Mouse (Mus musculus) erythroblast, embryonic 14.5 days (primary cell): ENCODE measurements around the gene Mfsd10. TPM values are rescaled to one million over a fixed set of nuclear protein-coding genes. Genes with fewer than 3 reads are reported as not detected.

ENCODE experiments used
- H3K27me3 ChIP-seq: 2 replicates; pipeline ENCODE4 v1.6.1; 2012; ENCODE audit warnings: inconsistent platforms; ENCODE audit not compliant: control insufficient read depth
- H3K36me3 ChIP-seq: 2 replicates; pipeline ENCODE4 v1.6.1; 2012; ENCODE audit warnings: mild to moderate bottlenecking, inconsistent platforms; ENCODE audit not compliant: control insufficient read depth
- H3K4me1 ChIP-seq: 2 replicates; pipeline ENCODE4 v1.6.1; 2012; ENCODE audit warnings: inconsistent platforms; ENCODE audit not compliant: control insufficient read depth
- H3K4me3 ChIP-seq: replicated peaks from 2 replicates; pipeline ENCODE3; 2012; ENCODE audit warnings: moderate library complexity, mild to moderate bottlenecking, inconsistent platforms
- H3K9me3 ChIP-seq: 2 replicates; pipeline ENCODE4 v1.6.1; 2012; ENCODE audit warnings: low read length, inconsistent platforms, mixed read lengths; ENCODE audit not compliant: control insufficient read depth
- GATA1 ChIP-seq: IDR thresholded peaks from 2 replicates; pipeline ENCODE4 v1.6.1; 2012; ENCODE audit warnings: low read length, inconsistent platforms, mixed read lengths
- TAL1 ChIP-seq: IDR thresholded peaks from 3 replicates; pipeline ENCODE4 v1.6.1; 2012; ENCODE audit warnings: low read length, inconsistent platforms, mixed read lengths
- polyA plus RNA-seq: library from polyadenylated mRNA; stranded (reverse); fragments of >175 nt; gene quantifications from 2 replicates; pipeline ENCODE4 v1.2.3, GENCODE M21; 2012

Mfsd10 gene
- polyA plus RNA-seq: 27.4 and 27.6 TPM in 2 replicates

DNA sequence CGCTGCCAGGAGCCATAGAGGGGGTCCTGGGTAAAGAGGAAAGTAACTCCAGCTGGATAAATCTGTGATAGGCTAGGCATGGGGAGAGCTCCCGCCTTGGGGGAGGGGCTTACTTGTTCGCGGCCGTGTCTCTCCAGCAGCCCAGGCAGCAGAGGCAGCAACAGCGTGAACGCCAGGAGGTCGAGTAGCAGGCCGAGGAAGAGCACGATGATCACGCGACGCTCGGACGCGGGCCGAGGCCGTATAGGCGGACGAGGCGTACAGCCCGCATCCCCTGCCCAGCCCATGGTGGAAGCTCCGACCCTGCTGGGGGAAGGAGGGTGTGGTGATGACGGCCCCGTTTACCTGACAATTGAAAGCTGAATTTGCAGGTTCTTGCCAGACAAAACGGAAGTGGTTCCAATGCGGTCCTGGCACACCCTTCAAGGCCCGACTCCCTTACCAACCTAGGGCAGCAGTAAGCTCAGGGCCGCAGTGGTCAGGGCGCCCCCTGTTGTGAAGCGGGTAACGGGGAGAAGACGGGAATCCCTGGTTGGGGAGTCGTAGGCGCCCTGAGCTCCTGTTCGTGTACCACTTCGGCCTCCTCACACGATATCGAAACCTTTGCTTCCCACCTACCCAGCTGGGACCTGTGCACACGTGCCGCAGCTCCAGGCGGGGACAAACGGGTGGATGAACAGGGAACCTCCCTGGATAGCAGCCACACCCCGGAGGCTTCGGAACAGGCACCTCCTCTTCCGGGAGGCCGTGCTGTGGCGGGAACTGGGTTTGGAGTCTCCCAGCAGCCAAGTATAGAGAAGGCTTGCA lies at the start of gene Mfsd10:
Gene Mfsd10, minus strand, starts transcription at position 732 of the 807 bp plus-strand sequence.
- H3K9me3 ChIP-seq: no peaks in the 10 kb centered on the region
- peaks cover 88% of the 10 kb centered on the region for H3K36me3 ChIP-seq
- TF ChIP-seq TAL1 (no peak), GATA1 (no peak)
- H3K4me1 ChIP-seq: peaks cover 66% of the 10 kb centered on the region
- H3K4me3 ChIP-seq: peak within 1 kb of the TSS; percentile 76
- no peaks in the 10 kb centered on the region for H3K27me3 ChIP-seq

- H3K9me3 ChIP-seq: no peaks in the 10 kb centered on the region
- TF ChIP-seq GATA1: no peak
- no peak for TF ChIP-seq TAL1
- H3K4me3 ChIP-seq: no peak overlapping the region
- peaks cover 3% of the 10 kb centered on the region for H3K4me1 ChIP-seq
- H3K36me3 ChIP-seq: peaks cover 8% of the 10 kb centered on the region
- H3K27me3 ChIP-seq: no peaks in the 10 kb centered on the region
These were observed 33.3 kb upstream of the Mfsd10 start for GRCm38 (mm10) chr5:34670280-34670679.

DNA sequence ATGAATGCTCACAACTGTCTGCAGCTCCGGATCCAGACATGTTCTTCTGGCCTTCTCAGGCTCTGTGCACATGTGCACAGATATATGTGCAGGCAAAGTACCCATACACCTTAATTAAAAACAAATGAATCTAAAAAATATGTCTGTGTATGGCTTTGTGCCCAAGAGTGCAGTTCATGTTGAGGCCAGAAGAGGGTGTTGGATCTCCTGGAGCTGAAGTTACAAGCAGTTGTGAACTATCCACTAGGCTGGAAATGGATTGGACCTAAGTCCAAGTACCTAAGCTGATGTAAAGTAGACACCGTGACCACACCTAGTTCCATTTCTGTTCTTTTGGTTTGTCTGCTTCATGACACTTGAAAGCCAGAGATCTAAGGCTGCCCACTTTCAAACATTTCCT lies 32.5 kb upstream of the Mfsd10 start:
- Histone ChIP-seq H3K27me3 (no peaks in the 10 kb centered on the region), H3K4me1 (peaks cover 6% of the 10 kb centered on the region), H3K9me3 (no peaks in the 10 kb centered on the region), H3K36me3 (peaks cover 8% of the 10 kb centered on the region), H3K4me3 (no peak overlapping the region)
- TF ChIP-seq GATA1 (no peak), TAL1 (no peak)

DNA sequence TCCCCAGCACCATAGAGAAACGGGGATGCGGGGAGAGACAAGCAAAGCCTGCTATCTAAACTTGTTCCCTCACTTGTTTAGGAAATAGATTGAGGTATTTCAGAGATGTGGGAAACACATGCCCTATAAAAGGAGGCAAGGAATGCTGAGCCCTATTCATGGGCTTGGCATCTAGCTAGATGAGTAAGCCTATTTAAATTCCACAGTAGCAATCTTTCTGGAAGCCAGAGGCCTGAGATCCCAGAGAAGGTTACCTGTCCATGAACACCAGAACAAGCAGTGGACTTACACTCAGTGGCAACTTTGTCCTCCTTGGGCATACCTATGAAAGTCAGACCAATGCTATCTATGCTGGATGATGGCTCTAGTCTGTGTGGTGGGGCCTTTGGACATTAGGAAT lies 26.2 kb upstream of the Mfsd10 start:
- TF ChIP-seq GATA1: no peak
- no peak for TF ChIP-seq TAL1

GRCm38 (mm10) chr5:34661909-34662308 lies 24.9 kb upstream of the Mfsd10 start:
- peak overlapping the region; percentile 94 for H3K4me3 ChIP-seq
- no peaks in the 10 kb centered on the region for H3K9me3 ChIP-seq
- no peaks in the 10 kb centered on the region for H3K27me3 ChIP-seq
- H3K36me3 ChIP-seq: peaks cover 9% of the 10 kb centered on the region
- peaks cover 44% of the 10 kb centered on the region for H3K4me1 ChIP-seq
- no peak for TF ChIP-seq GATA1
- TF ChIP-seq TAL1: no peak

More for the DNA sequence above, 26.2 kb upstream of the Mfsd10 start:
- no peaks in the 10 kb centered on the region for H3K9me3 ChIP-seq
- no peaks in the 10 kb centered on the region; the same call in 1 of the 2 replicates for H3K36me3 ChIP-seq
- peaks cover 35% of the 10 kb centered on the region for H3K4me1 ChIP-seq
- H3K27me3 ChIP-seq: no peaks in the 10 kb centered on the region
- H3K4me3 ChIP-seq: no peak overlapping the region

DNA sequence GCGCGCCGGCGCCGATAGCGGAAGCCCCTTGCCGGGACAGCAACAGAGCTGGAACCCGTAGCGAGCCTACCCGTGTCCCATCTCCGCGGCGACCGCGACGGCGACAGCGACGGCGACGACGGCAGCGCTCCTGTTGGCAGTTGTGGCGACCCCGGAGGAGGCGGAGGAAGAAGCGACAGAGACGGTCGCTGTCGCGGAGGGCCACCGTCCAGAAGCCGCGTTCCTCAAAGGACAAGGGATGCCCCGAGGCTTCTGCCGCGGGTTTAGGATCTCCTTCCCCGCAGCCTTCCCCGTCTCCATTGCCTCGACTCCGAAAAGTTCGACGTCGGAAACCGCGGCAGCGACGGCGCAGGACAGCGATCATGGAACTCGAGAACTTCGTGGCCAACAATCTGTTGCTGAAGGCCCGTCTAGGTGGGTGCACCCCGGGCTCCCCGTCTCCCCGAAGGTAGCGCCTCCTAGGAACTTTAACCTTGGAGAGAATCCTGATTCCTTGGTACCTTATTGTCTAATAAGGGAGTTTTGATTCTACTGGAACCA lies 23.6 kb upstream of the Mfsd10 start:
- peaks cover 42% of the 10 kb centered on the region for H3K4me1 ChIP-seq
- TF ChIP-seq GATA1 (no peak), TAL1 (no peak)
- peak overlapping the region; percentile 94 for H3K4me3 ChIP-seq
- no peaks in the 10 kb centered on the region for H3K9me3 ChIP-seq
- H3K36me3 ChIP-seq: peaks cover 20% of the 10 kb centered on the region
- H3K27me3 ChIP-seq: no peaks in the 10 kb centered on the region

GRCm38 (mm10) chr5:34659686-34660590 lies 22.9 kb upstream of the Mfsd10 start, which contains the start of the genes Nop14 and Grk4:
Gene Nop14 (minus strand): TSS chr5:34660148.
Gene Grk4 (plus strand): TSS chr5:34660379.
- no peak for TF ChIP-seq TAL1
- no peak for TF ChIP-seq GATA1
- Histone ChIP-seq H3K27me3 (no peaks in the 10 kb centered on the region), H3K4me1 (peaks cover 41% of the 10 kb centered on the region), H3K36me3 (peaks cover 27% of the 10 kb centered on the region), H3K4me3 (peak within 1 kb of the TSS; percentile 94), H3K9me3 (no peaks in the 10 kb centered on the region)

- TF ChIP-seq GATA1 (no peak), TAL1 (no peak)
- H3K27me3 ChIP-seq: no peaks in the 10 kb centered on the region
- peaks cover 51% of the 10 kb centered on the region for H3K36me3 ChIP-seq
- H3K4me1 ChIP-seq: peaks cover 53% of the 10 kb centered on the region
- H3K9me3 ChIP-seq: no peaks in the 10 kb centered on the region
- H3K4me3 ChIP-seq: no peak overlapping the region
These were observed 20.5 kb upstream of the Mfsd10 start for GRCm38 (mm10) chr5:34657556-34657955.
